Mouse (Mus musculus) c-Kit-positive CD71-positive TER-119-negative erythroid progenitor cells, embryonic 14.5 days (primary cell): ENCODE results near the gene Ltbp1.
A peak's percentile ranks its signal among the peaks of the same experiment; 100 is the strongest.

ENCODE experiments used
- DNase-seq: peaks from one replicate; pipeline ENCODE4 v3.0.0-alpha.2; 2013; ENCODE audit warnings: low read depth

Gene Ltbp1

DNA sequence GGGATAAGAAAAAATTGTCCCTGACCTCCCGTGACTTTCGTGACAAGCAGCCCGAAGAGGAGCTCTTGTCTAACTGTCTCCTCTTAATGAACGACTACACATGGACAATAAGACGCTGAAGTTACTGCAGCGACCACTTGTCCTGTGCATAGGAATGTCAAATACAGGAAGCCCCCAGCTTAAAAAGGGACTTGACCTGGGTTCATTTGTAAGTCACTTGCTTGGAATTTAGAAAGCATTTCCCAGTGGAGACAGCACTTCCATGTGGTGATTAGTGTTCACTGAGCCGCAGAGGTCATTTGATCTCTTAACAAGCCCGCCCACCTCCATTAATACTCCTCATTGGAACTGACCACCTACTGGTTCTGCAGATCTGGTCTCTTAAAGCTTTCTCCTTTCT is 61.9 kb downstream of the Ltbp1 start:
- DNase-seq: no peak

DNA sequence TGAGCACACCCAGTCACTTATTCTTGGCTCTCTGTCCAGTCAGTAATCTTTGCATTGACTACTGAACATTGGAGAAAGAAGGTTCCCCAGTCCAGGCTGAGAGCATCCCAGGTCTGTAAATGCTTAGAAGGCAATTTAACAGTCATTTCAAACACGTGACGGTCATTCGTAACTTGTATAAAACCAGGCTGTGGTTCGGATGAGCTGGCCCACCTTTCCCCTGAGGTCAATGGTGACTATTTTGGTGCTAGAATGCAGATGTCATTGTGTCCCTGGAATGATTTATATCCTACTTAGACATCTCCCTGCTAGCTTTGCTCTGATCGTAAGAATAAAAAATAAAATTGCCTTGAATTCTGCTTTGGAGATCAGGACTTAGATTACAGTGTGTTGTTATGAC is 63.9 kb downstream of the Ltbp1 start:
- no peak for DNase-seq

DNA sequence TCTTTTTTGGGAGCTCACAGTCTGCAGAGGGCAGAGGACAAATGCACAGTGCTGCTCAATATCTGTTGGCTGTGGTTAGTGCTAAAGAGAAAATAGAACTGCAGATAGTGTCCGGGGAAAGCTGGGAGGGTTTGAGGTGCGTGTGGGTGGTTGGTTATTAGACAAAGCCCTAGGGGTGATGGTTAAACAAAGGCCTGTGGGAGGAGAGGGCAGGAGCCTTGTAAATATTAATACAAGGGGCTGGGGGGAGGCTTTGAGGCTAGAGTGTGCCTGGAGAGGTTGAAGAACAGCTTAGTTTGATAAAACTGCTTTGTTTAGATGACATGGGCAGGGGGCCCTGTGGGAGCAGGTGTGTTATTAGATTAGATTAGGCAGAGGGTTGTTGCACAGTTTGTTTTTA is 65.8 kb downstream of the Ltbp1 start:
- DNase-seq: peak; percentile 27

DNA sequence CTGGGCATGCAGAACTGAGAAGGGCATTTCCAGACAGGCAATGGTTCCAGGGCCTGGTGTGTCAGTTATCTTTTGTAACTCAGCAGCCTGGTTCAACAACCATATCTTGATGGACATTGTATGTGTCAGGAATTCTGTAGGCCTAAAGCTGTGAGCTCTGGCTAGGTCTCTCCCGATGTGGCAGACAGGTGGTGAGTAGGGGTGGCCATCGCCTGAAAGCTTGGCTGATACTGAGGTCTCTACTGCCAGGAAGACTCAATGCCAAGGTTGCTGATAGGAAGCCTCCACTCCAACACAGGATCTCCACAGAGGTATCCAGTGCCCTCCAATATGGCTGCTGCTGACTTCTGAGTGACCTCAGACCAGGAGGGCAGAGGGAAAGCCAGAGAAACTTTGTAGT is 66.4 kb downstream of the Ltbp1 start:
- DNase-seq: no peak

DNA sequence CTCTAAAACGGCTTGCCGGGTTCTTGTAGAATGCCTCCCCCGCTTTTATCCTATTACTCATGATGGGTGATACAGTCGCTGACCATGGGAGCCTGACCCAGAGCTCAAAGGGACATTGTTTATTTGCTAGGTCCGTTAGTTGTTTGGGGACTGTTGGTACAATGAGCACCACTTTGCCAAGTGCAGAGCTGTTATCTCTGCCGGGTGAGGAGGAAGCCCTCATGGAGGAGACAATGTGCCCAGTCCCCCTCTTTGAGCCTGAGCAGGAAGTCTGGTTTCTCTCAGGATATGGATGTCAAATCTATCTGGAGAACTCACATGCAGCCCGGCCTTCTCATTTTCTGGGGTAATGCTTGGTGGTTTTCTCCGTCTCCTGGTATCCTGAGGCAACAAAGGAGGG is 68.5 kb downstream of the Ltbp1 start:
- no peak for DNase-seq

DNA sequence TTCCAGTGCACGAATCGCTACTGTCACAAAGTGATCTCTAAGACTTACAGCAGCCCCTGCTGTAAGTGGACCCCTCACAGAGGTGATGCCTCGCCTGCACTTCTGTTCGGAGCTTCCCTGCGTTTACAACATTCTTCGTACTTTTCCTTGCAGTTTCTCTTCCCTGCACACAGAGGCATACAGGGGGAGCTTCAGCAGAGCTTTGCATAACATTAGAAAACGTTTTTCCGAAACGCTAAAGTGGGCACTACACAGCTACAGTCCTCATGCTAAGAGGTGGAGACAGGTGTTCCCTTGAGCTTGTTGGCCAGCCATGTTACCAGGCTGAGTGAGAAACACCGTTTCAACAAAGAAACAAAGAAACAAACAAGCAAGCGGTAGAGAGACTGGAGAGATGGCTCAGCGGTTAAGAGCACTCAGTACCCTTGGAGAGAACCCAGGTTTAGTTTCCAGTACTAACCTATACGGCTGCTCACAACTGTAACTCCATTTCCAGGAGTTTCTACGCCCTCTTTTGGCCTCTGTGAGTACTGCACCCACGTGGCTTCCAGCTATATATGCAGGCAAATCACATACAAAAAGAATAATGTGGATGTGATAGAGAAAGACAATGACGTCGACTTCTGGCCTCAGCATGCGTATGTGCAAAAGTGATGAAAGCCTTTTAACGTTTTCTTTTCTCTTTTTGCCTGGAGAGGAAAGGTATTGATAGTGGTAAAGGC is 69.8 kb downstream of the Ltbp1 start:
- peak; percentile 48 for DNase-seq

DNA sequence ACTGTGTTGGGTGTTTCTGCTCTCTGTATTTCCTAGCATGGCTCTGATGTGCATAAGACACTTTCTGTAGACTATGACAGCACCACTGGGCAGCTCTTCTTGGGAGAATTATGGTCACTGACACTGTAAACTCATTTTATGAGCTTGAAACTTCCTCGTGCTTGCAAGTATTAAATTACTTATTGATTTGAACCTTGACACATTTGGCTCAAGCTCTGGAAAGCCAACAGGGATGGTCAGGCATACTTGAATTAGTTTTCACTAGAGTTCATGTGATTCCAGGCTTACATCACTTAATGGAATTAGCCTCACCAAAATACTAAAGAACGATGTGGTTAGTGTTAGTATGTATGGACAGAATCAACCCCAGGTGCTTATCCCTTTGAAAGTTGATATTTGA is 76.0 kb downstream of the Ltbp1 start:
- no peak for DNase-seq

DNA sequence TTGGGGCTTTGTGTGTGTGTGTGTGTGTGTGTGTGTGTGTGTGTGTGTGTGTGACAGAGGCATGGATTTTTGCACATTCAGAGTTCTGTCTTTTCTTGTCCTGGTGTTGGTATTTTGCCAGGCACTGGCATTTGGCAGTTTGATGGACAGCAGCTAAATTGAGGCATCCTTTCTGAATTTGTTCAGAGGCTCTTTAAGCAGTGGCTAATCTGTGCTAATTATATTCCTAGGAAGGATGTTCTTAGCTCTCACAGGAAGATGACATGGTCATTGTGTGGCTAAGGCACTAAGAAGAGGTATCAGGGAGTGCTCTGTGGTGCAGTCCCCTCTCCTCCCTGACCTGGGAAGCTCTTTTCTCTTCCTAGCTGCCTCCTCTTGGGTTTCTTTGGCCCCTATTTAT is 77.1 kb downstream of the Ltbp1 start:
- no peak for DNase-seq

DNA sequence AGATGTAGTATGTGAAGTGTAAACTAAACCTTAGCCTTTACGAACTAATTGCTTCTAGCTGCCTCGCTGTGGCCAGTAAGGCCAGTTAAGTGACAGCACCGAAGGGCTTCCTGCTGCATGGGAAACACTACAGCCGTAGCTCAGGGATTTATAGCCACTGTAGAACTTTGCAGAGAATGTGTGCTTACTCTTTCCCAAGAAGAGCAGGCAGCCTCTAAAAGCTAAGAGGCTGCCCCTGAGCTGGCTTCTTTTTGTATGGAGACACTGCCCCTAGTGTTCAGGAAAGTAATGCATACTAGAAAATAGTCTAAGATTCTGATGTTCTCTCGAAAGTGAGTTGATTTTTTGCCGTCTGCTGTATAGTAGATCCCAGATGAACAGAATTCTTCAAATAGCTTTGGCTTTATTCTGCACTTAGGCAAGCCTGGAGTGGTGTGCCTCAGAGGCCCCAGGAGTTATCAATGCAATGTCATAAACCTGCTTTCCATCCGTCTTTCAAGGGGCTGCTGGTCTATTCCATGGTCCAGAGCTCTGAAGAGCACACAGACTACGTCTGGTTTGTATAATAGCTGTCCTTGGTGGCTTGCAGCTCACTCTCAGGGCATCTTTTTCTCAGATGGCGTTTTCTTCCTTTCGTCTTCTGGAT is 82.1 kb downstream of the Ltbp1 start:
- DNase-seq: peak; percentile 27

DNA sequence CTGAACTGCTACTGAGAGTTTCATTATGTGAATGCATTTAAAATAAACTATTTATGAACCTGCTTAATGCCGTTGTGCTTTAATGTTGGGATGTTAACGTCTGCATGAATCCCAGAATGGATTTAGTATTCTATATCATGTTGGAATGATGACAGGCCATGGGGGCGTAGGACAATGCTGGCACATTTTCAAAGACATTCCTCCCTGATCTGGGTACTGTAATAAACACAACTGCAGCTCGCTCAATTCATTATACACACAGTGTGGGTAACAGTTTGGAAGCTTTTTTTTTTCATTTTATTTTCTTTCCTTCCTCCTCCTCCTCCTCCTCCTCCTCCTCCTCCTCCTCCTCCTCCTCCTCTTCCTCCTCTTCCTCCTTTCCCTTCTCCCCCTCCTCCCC is 82.9 kb downstream of the Ltbp1 start:
- no peak for DNase-seq

DNA sequence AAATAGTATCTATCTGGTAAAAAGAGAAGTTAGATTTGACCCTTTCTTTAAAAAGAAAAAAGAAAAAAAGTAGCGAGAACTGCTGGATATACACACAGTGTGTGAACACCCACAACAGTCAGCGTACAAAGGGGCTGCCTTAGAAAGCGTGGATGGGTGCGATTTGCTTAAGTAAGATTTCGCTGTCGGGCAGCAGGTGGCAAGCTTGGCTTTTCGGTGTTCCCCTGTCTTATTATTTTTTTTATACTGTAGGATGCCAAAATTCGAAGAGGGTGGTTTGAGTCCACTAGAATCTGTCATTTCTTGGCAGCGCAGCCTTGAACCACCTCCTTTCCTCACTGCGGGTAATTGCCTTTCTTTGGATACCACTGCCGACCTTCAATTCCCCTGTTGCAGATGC is 83.4 kb downstream of the Ltbp1 start:
- no peak for DNase-seq

DNA sequence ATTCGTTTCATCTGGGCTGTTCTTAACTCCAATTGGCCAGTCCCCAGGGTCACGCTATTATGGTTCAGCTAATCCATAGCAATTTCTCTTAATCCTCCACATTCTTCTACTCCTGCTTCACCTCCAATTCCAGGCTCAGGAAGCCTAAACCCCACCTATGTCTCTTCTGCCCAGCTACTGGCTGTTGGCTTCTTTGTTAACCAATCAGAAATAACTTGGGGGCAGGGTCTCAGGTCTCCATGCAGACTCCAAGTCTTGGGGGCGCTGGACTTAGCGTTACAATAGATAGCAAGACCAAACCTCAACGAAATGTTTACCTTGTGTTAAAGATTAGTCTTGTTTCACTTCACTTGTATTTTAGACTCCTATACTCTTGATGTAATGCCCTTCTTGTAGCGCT is 85.2 kb downstream of the Ltbp1 start:
- no peak for DNase-seq

DNA sequence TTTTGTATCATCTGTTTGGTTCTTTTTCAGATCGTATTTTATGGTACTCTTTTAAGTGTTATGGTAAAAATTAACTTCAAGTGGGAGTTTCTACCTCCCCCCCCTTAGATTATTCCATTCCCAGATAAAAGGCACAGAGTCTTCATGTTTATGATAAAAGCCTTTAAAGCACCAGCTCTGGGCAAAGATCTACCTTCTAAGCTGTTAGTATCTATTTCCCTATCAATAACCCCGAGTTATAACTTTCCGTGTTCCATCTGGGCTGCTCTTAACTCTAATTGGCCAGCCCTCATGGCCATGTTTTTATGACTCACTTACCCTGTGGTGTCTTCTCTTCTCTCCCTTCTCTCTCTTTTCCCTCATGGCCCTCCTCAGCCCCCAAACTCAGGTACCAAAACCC is 88.2 kb downstream of the Ltbp1 start:
- DNase-seq: no peak

DNA sequence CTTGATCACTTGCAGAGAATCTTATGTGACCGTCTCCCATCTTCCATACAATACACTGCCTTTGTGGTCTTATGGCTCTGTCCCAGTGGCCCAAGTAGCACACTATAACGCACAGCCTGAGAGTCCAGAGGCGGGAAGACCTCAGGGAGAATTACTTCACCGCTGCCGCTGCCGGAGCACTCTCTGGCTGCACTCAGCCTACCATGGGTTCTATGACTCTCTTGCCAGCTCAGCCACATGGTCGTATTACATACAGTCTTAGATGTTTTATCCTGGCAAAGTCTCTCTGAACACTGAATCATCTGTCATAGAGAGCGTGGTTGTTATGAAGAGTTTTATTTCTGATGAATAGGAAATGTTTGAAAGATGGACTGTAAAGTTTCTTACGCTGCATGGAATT is 89.2 kb downstream of the Ltbp1 start:
- no peak for DNase-seq

DNA sequence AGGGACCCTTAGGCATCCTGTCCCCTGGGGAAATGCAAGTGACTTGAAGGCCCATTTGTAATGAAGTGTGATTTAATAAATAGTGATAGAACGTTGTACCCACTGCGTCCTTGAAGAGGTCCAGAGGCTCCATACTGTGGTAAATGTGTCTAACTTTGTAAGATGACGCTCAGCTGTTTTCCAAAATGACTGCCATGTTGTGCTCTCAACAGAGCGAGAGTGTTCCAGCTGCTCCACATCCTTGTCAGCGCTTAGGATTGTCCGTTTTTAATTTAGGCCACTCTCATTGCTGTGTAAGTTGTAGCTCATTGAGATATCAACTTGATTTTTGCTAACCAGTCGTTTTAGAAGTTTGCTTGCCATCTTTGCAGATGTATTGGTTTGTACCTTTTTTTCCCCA is 91.4 kb downstream of the Ltbp1 start:
- no peak for DNase-seq

DNA sequence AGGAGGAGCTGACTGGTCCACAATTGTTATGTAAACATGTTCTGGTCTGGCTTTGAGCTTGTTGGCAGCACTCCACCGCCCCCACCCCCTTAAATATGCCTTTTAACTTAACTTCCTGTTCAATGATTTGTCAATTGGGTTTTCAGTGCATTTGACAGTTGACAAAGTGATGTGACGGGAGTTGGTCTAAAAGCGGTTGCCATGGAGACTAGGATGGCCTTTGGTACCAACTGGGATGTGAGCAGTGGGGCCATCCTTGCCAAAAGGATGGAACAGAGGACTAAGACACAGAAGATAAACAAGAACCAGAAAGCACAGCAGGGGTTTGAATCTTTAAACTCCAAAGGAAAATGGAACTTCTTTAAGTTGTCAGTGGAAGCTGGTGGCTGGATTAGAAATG is 92.0 kb downstream of the Ltbp1 start:
- DNase-seq: no peak

DNA sequence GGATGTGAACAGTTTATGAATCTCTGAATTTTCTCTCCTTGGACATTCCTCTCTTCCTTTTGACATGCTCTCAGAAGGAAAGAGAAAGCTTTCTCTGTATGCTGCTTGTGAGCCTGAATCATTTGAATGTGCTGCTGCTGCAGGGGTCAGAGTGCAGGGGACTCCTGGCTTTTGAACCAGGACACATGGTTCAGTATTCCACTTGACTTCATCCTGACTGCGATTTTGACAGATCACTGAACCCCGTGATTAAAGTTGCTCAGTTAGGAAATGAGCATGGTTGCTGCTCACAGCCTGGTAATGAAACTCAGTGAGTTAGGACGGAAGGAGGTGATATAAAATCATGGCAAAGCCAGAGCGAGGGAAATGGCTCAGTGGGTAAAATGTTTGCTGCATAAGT is 95.8 kb downstream of the Ltbp1 start:
- DNase-seq: no peak

DNA sequence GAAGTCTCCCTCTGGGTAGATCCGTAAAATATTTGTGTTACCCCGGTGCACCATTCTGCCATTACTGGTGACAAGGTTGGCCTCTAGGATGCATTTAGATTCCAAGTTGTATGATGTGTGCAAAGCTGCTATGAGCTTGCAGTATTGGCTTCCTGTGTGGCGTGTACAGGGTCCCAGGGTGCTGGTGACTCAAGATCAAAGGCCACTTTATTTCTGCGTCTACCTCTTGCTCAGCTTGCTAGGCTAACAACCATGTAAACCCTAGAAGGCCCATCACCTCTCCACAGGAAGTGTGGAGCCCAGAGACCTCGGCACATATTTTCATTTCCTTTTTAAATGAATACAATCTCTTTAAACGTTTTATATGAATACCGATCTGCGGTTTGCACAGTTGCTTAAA is 96.6 kb downstream of the Ltbp1 start:
- no peak for DNase-seq

DNA sequence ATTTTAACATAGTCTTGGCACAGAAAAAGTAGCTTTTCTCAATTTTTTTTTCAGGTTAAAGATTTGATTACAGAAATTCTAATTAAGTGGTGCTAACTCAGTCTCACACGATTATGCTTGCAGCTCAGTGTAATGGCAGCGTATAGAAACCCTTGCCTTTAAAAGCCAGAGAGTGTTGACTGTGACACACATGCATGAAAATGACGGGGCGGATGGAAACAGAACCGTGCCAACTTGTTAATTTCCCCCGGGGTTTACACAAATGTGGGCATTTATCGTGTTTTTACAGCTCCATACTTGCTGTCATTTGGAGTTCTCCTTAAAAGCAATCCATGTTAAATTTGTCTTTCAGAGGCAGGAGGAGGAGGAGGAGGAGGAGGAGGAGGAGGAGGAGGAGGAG is 102.0 kb downstream of the Ltbp1 start:
- no peak for DNase-seq

DNA sequence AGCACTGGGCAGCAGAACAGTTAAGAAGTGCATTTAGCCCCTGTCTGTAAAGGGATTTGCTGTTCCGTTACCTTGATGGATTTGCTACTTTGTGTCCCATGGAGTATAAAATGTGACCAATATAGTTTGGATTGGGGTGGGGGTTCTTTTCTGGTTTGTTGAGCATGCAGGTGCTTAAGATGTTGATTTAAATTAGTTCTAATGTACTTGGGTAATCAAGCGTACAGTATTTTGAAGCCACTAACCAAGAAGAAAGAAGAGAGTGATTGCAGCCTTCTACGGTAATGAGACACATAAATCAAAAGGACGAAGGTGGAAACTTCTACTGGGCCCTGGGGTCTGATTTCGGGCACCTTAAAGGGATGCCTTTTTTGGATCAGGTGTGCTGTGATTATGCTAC is 102.5 kb downstream of the Ltbp1 start:
- no peak for DNase-seq

DNA sequence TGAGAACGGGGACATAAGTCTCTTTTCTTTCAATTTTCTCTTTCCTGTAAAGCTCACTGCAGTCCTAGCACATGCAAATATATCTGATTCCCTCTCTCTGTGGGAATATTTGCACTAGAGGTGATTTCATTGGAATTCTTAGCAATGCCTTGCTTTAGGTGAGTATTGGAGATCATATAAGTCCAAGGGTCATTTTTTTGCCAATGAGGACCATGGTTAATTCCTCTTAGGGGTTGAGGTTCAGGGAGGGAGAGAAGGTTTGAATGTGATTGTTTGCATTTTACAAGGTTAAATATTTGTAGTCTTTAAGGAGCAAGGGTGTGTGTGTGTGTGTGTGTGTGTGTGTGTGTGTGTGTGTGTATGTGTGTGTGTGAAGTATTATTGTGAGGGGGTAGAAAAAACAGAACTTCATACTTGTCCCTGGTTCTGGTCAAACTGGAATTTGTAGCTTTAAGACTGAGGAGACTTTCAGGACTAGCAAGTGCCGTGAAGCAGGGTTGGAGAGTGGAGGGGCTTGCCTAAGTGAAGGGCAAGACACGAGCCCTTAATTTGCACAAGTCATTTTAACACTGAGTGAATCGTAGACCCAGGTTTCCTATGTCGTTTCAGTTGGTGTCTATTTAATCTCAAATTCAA is 103.8 kb downstream of the Ltbp1 start:
- DNase-seq: no peak

DNA sequence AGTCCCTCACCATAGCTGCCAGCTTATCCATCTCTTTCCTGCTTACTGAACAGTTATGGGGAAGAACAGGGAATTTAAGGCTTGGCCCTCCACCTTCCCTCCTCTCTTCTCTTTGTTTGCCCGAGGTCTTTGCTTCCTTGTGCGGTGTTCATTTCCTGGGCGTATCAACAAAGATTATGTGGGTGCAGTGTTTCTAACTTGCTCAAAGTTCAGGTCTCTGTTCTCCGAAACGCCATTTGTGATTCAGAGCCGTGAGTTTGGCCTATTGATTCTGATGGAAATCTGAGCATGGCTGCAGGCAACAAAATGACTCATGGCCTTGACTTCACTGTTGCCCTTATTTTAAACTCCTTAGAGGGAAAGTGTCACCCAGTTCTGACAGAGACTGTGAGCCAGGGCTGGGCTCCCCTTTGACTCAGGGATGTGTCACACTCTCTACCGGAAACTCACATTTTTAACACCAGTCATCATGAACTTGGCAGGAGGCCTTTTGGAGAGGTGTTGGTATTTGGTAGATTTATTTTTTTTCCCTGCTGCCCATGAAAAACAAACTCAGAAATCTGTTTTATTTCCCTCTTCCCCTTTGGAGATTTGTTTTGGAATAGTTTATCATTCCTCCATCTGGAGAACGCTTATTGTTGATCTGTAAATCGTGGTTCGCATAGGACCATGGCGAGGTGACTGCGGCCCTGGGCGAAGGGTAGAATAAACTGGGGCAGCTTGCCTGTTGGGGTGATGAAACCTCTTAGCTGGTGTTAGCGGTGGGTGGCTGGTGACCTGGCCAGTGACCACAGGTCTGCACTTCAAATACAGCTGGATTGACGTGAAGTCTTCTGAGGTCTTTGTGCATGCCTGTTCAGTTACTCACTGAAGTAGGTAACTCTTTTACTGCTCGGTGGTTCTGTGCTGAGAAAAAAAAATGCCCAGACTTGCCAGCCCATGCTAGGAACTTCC is 105.2 kb downstream of the Ltbp1 start:
- DNase-seq: no peak

DNA sequence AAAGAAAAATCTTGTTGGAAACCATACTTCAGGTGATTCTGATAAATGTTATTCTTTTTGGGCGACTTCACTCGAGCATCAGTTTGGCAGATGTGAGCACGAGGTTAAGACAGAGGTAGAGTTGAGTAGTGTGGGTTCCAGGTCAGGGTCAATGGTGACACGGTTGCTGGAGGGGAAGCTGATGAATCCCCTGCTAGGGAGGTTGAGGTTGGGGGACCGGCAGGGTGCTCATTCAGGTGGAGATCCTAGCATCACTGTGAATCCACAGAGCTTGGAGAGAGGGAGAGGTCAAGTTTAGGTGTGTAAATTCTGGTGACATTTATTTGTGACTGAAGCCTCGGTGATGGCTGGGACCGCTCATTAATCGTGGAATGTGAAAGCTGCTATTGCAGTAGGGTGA is 110.2 kb downstream of the Ltbp1 start:
- DNase-seq: no peak
